14 mouse cellular contexts compared by ENCODE assay signal in genomic region chr19:56436380-56436779, GRCm38 (mm10). TPM values are rescaled to one million over a fixed set of nuclear protein-coding genes. Genes with fewer than 3 reads are reported as not detected.
A peak's percentile ranks its signal among the peaks of the same experiment; 100 is the strongest.
DNase-seq lines count a peak whose midpoint lies in the region.
"Had no signal": no experiment of that assay in that cellular context is flagged by ENCODE, and none has a peak within 500 bp of the region (broad histone marks: within the 10 kb centered on the region; RNA-seq: fewer than 3 reads in every experiment).

No protein-coding gene starts in this region.

- DNase-seq in adrenal gland, postnatal 10 days, result peak; percentile 44
- no peak for DNase-seq in adrenal gland, postnatal 4 days (ENCODE audit: low spot score in 2 of 2)
- DNase-seq in left cerebral cortex, postnatal 4 days, result peak; percentile 28
- no peak for DNase-seq in left cerebral cortex, postnatal 10 days (ENCODE audit: extremely low spot score in 1 of 2, low spot score in 2 of 2)
- DNase-seq in cerebellum, postnatal 14 days, result peak; percentile 57 to 62
- DNase-seq in layer of hippocampus, postnatal 10 days (ENCODE audit: low spot score in 2 of 2), result peak; percentile 55 to 69
- DNase-seq in thymus, postnatal 36 days, result no peak
- no peak for DNase-seq in left cerebral cortex, postnatal 25 days (ENCODE audit: low spot score in 2 of 2)
- DNase-seq: gastrocnemius, postnatal 25 days; kidney, adult 11 months; kidney, postnatal 10 days; right cerebral cortex, adult 18-20 months; thymus, postnatal 4 days had no signal

- intact Hi-C loops in left cerebral cortex, postnatal 4 days (cut with DNase I), result no loop called here
- intact Hi-C loops in left cerebral cortex, postnatal 10 days (cut with DNase I), result no loop called here
- intact Hi-C loops in left cerebral cortex, postnatal 25 days (cut with DNase I), result no loop called here

RNA-seq across cellular contexts. Expression of gene Plekhs1, which starts 25.1 kb away (rescaled TPM):
- total RNA-seq in adrenal gland, postnatal 10 days (2021), result under 1 TPM; 0.12 to 0.36 TPM
- total RNA-seq in adrenal gland, postnatal 4 days (2021), result 1 to 10 TPM in 1 of 2 experiments, under 1 TPM in 1; 0.70 to 1.5 TPM
- under 1 TPM; 0.48 to 0.50 TPM for total RNA-seq in left cerebral cortex, postnatal 4 days (2021)
- 1 to 10 TPM in 1 of 2 experiments, under 1 TPM in 1; 0.97 to 1.2 TPM for total RNA-seq in left cerebral cortex, postnatal 10 days (2021)
- total RNA-seq in layer of hippocampus, postnatal 10 days (2021), result under 1 TPM; 0.33 to 0.41 TPM
- total RNA-seq in left cerebral cortex, postnatal 25 days (2021), result 1 to 10 TPM in 1 of 2 experiments, under 1 TPM in 1; 0.96 to 1.1 TPM
- total RNA-seq: G1E; gastrocnemius, postnatal 25 days had no signal

RNA-seq across cellular contexts. Expression of gene Casp7, which starts 39.5 kb away (rescaled TPM):
- 10 to 100 TPM; 16.7 to 21.5 TPM for total RNA-seq in adrenal gland, postnatal 10 days (2021)
- 10 to 100 TPM; 22.9 to 25.0 TPM for total RNA-seq in adrenal gland, postnatal 4 days (2021)
- 10 to 100 TPM; 14.0 to 15.4 TPM for total RNA-seq in left cerebral cortex, postnatal 4 days (2021)
- total RNA-seq in left cerebral cortex, postnatal 10 days (2021), result 10 to 100 TPM; 12.5 to 13.0 TPM
- total RNA-seq in layer of hippocampus, postnatal 10 days (2021), result 1 to 10 TPM; 7.1 to 8.9 TPM
- 1 to 10 TPM; 3.5 to 3.8 TPM for total RNA-seq in left cerebral cortex, postnatal 25 days (2021)

RNA-seq across cellular contexts. Expression of gene Nrap, which starts 46.5 kb away (rescaled TPM):
- total RNA-seq in adrenal gland, postnatal 10 days (2021), result 10 to 100 TPM; 10.2 to 44.0 TPM
- 10 to 100 TPM in 1 of 2 experiments, 1 to 10 TPM in 1; 3.7 to 12.2 TPM for total RNA-seq in adrenal gland, postnatal 4 days (2021)
- under 1 TPM; 0.44 to 0.54 TPM for total RNA-seq in left cerebral cortex, postnatal 4 days (2021)
- under 1 TPM; 0.57 to 0.62 TPM for total RNA-seq in left cerebral cortex, postnatal 10 days (2021)
- under 1 TPM; 0.18 to 0.30 TPM for total RNA-seq in layer of hippocampus, postnatal 10 days (2021)
- under 1 TPM; 0.64 to 0.69 TPM for total RNA-seq in left cerebral cortex, postnatal 25 days (2021)

Comparison
In these comparisons a context has a peak if more than half of its experiments do, and no peak if none do; other contexts are left out.
1. DNase-seq: peak in adrenal gland, postnatal 10 days (single experiment), left cerebral cortex, postnatal 4 days (single experiment), cerebellum, postnatal 14 days (2 of 2) and layer of hippocampus, postnatal 10 days (2 of 2); none in adrenal gland, postnatal 4 days (0 of 2), left cerebral cortex, postnatal 10 days (0 of 2), thymus, postnatal 36 days (0 of 2) and left cerebral cortex, postnatal 25 days (0 of 2).